Mouse (Mus musculus) layer of hippocampus, postnatal 36 days (tissue): Measurements from ENCODE around the gene Gm45837. TPM values are rescaled to one million over a fixed set of nuclear protein-coding genes. Genes with fewer than 3 reads are reported as not detected.

ENCODE experiments used
- DNase-seq, 2 experiments: peaks; one replicate each; pipeline ENCODE4 v3.0.0; 2022
- total RNA-seq, 2 experiments: library from RNA; stranded (reverse); gene quantifications; 2 replicates each; pipeline ENCODE4 v1.2.3; 2021

Gene Gm45837
- total RNA-seq, 2 experiments from 2014 or later: 3.0 TPM; not detected in 1

DNA sequence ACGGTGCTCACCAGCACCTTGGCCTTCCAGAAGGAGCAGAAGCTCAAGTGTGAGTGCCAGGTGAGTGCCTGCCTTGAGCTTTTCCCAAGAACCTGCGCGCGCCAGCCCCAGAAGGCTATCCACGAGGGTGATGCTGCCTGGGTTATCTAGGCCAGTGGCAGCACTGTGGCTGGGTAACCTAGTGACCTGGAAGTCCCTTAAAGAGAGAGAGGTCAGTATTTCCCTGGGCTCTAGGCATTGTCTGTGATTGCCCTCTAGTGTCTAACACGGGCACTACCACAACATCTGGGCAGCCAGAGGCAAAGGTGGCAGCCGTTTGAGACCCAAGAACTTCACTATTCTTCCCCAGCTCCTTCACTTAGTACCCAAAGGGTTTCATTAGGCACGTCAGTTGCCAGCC, 92.7 kb downstream of the Gm45837 start:
- DNase-seq: no peak

DNA sequence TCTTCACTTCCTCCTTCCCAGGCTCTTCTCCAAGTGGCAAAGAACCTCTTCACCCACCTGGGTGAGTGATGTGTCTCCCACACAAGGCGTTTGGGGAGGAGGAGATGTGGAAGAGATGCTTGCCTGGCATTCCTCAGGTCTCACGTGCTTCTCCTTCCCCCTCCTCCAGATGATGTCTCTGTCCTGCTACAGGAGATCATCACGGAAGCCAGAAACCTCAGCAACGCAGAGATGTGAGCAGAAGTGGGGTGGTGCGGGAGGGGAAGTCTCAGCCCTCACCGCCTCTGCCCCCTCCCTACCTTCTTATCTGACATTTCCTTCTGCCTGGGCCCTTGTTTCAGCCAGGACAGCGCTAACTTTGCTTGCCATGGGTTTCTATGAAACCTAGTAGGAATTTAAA, 93.1 kb downstream of the Gm45837 start:
- DNase-seq: no peak

DNA sequence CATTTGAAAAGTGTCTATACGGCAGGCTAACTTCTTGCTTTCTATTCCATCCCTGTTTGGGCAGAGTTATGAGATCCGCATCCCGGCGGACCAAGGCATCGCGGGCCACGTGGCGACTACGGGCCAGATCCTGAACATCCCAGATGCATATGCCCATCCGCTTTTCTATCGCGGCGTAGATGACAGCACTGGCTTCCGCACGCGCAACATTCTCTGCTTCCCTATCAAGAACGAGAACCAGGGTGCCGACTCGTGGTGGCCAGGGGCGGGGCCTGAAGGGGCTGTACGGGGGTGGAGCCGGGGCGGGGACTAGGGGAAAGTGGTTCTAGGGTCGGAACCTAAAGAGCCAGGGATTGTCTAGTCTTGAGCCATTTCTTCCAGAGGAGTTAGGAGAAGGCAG, 93.8 kb downstream of the Gm45837 start:
- no peak for DNase-seq

DNA sequence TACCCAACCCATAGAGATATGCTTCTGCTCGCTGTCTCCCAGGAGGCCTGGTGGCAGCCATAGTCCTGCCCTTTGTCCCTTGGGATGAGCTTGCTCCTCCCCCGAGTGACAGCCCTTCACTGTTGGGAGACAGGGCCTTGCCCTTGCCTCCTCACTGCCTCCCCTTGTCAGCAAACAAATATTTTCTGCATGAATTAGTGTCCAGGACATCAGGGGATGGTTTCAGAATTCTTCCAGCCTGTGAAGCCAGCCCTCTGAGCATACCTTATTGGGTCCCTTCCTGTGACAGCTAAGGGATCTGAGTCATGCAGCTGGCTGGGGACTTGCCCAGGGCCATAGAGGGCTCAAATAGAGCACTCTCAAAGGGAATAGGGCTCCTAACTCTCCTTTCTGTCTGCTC, 98.5 kb downstream of the Gm45837 start:
- DNase-seq: no peak

DNA sequence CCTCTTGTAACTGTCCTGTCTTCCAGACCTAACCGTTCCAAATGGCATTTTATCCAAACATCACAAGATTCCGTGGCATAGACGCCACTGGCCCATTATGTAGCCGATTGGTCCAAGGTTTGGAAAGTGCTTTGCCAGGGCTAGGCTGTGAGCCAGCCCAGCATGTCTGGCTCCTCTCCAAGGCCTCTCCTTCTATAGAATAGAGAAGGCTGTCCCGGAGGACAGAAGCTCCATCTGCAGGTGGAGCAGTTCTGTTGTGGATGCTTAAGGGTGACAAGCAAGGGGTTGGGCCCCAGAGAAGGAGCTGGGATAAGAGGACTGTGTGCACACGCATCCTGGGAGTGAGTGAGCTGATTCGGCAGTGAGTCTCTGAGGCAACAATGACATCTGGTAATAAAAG, 103.0 kb downstream of the Gm45837 start:
- no peak for DNase-seq

DNA sequence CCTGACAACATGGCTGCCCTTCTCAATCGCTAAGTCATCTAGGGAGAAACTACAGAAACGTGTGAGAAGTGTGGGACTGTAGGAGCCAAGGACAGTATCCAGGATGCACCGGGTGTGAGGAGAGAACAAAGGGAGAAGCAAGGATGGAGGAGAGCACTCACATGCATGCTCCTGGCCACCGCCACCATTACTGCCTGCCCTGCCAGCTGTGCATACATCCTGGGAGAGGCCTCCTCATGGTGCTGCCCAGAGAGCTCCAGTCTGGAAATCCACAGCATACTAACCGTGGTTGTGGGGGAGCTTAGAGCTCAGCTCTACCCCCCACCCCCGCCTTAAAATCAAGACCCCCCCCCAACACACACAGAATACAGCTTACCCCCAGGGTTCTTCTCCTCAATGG, 104.1 kb downstream of the Gm45837 start:
- DNase-seq: no peak

DNA sequence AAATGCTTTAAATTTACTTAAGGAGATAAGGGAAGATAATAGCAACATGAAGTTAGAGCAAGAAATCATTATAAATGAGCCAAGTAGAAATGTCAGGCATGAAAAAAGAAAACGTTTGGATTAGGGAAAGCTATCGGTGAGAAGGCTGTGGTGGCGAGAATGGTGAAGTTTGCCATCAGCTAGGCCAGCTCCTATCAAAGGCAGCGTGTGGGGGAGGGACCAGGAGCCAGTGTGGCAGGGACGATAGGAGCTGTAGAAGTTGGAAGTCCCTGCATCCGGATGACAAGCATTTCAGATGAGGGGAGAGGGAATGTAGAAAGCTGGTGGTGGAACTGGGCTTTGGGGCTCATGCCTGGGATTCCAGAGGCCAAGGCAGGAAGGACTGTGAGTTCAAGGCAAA, 104.6 kb downstream of the Gm45837 start:
- no peak for DNase-seq

DNA sequence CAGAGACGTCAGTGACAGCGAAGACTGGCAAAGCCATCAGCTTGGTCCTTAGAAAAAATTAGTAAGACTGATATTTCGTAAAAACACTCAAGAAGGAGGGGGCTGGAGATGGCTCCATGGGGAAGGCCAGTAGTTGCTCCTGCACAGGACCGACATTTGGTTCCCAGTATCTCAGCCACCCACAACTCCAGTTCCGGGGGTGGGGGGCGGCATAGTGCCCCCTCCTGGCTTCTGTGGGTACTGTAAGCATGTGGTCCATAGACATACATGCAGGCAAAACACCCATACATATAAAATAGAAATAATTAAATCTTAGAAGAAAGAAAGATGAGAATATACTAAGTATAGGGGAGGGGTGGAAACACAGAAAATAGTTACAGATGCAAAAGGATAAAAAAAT, 105.8 kb downstream of the Gm45837 start:
- DNase-seq: no peak

DNA sequence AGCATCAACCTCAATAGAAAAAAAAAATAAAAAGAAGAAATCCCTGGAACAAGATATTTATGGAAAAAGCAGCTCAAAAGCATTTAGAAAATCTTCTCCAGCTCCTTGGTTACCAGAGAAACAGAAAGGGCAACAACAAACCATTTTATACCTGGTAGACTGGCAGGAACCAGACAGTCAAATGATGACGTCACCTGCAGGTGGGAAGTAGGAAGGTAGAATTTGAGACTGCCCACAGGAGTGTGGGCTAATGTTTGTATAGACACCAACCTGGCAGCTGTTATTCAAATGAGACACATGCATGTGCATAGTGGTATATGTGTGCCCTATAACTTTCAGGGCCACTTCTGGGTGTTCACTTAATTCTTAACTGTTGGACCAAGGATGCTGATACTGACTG, 111.0 kb downstream of the Gm45837 start:
- no peak for DNase-seq

DNA sequence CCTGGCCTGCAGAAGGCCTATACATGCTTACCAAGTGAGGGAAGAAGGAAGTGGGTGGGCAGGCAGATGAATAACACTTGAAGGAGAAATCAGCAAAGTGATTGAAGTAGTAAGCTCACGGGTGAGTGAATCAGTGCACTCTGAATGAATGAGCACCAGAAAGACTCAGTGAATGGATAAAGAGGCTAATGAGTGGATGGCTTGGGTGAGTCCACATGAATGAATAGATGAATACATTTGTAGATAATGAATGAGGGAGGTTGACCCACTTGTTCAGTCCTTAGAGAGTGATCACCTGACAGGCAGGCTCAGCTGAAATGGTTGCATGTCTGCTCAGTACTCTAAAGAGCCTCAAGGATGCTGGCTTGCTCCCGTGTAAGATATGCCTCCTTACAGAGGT, 112.5 kb downstream of the Gm45837 start:
- no peak for DNase-seq

DNA sequence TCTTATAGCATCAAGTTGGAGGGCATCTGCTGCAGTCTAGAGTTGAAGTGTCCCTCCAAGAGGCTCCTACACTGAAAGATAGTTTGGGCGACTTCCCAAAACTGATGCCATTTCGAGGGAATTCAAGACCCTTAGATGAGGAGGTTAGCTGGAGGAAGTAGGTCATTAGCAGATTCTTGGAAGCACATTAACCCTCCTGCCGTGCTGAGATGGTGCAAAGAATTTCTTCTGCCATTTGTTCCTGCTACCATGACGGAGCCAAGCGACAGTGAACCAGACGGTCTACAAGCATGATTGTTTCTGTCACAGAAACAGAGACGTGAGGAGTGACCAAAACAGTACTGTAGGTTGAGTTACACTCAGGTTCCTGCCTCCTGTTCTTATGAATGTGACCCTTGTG, 115.8 kb downstream of the Gm45837 start:
- no peak for DNase-seq

DNA sequence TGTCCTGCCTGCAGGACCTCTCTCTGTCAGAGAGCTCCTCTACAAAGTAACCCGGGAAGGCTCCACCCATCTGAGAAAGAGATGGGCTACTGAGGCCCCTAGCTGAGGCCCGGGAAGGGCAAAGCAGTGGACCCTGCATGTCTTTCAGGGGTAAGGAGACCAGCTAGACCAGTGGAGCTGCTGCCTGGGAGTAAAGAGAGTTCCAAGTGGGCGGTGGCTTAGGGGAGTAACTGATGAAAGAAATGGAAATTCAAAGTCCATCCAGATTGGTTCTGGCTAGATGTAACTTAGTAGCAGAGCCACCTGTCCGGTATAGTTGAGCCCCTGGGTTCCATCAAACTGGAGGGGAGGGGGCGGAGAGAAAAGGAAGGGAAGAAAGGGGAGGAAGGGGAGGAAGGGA, 123.7 kb downstream of the Gm45837 start:
- DNase-seq: no peak

DNA sequence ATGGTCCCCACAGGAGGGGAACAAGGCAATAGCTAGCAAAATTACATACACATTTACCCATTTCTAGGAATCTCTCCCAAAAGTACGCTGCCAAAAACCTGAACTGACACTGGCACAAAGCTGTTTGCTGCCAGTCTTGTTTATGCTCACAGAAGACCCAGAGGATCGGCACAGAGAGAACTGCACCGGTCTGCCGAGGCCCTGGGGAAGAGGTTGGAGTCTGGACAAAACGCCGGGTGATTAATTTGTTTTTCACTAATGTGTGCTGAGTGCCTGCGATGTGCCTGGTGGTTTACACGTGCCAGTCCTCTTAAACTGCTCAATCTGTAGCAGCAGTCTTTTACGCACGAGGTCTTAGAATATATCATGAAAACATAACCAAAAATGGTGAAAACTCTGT, 124.4 kb downstream of the Gm45837 start:
- DNase-seq: no peak

DNA sequence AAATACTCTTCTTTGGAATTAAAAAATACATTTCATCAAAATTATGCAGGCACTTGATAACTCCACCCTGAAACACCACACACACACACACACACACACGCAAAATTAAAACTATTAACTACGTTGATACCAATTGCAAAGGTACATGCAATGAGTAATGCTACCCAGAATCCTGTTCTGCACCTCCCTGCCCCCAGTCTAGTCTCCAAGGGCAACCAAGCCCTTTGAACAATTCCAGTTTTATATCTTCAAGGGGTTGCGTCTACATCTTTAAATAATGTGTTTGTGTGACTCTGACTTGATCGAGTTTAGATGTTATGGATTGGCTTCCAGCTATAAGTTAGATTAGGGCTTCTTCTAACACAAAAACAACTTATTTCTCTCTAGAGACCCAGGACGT, 124.8 kb downstream of the Gm45837 start:
- no peak for DNase-seq

DNA sequence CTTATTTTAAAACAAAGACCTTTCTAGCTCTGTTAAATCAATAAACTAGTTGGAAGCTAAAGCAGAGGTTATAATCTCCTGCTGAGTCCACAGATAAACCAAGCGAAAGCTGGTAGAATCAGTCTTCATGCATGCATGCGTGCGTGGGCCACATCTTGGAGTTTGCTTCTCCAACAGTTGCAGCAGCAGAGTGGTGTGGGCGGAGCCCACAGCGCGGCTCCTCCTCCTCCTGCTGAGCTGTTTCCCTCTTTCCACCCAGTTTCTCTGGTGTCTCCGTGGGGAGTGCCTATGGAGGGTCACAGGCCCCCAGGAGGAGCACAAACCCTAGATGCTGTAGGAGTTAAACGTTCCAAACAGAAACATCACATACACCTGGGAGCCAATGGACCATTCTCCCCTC, 126.9 kb downstream of the Gm45837 start:
- DNase-seq: no peak

DNA sequence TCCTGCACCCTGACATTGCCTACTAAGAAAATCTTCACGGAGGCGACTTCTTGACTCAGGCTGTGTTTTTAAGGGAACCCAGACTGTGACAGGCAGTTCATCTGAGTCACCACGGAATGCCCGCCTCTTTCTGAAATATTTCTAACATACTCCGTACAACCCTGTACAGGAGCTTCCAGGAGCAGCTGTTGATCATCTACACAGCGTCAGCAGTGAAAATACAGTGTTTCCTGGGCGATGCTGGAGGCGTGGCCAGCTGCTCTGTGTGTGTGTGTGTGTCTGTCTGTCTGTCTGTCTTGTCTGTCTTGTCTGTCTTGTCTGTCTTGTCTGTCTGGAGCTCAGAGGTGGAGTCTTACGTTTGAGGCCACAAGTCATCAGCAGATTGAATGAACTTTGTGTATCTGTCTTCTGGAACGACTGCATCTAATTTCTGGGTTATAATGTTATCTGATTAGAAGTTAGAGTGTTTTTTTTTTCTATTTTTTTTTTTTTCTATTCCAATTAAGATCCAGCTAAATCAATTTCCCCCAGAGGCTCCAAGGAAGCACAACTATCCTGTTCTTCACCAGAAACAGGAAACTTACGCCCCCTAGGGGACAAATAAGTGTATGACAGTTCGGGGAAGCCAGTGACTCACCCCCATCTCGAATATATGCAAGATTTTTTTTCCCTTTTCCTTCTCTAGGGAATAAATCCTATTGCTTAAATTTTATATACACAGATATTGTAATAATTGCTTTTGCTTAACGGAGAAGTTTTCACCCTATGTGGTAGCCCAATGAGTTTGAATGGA, 127.7 kb downstream of the Gm45837 start:
- DNase-seq: peak in 1 of 2 experiments; percentile 53

DNA sequence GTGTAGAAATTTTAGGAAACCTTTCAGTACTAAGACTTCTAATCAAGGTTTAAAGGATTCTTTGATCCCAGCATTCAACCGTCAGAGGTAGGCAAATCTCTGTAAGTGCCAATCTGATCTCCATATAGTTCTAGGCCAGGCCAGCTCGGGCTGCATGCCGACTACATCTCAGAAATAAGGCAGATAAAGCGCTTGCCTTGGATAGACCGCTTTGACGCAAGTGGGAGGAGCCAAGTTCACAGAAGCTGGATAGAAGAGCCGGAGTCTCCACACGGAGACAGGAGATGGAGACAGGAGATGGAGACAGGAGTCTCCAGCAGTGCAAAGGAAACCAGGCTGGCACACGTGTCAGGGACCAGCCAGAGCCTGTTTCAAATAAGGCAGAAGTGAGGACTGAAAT, 129.1 kb downstream of the Gm45837 start:
- DNase-seq: no peak

DNA sequence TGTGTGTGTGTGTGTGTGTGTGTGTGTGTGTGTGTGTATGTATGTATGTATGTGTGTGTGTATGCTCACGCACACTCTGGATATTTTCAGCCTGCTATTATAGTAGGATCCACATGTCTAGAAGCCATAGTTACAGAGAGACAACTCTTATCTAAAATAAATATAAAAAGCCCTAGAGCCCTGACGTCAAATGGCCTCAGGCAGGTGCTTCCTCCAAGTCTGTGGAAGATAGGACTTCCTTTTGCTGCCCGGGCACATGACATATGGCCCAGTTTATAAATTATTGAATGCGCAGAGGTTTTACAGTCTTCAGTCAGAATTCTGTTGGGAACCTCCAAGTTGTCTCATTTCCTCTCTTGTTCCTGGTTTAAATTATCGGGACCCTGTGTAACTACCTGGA, 130.0 kb downstream of the Gm45837 start:
- no peak for DNase-seq

DNA sequence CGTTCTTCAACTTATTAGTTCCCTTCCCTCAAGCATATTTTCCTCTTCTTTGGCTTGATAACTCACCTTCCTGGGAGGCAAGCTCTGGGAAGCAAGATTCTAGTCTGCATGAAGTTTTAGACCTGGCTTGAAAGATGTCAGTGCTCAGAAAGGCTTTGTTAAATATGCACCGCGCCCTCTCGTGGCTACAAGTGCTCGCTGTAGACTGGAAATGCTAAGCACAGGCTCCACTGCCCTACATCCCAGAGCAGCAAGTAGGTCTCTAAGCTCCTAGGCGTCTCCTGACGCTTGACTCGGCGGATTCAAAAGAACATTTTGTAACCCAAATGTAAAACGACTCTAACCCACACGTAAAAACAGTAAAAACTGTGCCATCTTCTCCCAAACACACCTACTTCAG, 130.4 kb downstream of the Gm45837 start:
- peak; percentile 69 to 70 for DNase-seq

DNA sequence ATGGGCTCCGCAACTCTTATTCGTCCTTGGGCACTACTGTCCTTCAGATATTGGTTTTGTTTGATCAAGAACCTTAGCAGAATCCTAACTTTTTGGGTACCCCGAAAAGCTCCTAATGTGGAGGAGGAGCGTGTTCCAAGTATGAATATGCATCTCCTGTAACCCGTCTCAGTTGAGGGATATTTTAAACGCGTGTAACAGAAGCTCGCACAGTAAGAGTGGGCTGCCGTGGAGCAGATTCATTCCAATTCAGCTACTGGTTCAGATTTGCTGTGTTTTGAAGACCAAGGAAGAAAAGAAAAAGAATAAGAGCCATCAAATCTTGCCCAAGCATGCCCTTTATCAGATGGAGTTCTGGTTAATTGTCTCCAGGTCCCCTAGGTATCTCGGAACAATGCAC, 131.0 kb downstream of the Gm45837 start:
- no peak for DNase-seq

DNA sequence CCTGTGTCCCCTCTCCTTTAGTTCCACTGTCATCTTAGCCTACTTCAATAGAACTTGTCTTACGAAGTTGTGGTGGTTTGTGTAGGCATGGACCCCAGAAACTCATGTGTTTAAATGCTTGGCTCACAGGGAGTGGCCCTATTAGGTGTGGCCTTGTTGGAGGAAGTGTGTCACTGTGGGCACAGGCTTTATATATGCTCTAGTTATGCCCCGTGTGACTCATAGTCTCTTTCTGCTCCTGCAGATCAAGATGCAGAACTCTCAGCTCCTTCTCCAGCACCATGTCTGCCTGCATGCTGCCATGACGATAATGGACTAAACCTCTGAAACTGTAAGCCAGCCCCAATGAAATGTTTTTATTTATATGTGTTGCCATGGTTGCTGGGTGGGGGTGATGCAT, 137.0 kb downstream of the Gm45837 start:
- DNase-seq: no peak

DNA sequence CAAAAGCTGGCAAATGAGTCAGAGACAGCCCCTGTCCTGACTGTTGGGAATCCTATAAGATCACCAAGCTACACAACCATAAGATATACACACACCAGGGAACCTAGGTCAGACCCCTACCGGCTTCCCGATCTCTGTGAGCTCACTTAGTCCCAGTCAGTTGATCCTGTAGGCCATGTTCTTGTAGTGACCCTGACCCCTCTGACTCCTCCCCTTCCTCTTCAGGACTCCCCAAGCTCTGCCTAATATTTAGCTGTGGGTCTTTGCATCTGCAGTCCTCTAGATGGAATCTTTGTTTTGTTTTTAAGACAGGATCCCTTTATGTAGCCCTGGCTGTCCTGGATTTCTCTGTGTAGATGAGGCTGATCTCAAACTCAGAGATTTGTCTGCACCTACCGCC, 138.6 kb downstream of the Gm45837 start:
- no peak for DNase-seq

DNA sequence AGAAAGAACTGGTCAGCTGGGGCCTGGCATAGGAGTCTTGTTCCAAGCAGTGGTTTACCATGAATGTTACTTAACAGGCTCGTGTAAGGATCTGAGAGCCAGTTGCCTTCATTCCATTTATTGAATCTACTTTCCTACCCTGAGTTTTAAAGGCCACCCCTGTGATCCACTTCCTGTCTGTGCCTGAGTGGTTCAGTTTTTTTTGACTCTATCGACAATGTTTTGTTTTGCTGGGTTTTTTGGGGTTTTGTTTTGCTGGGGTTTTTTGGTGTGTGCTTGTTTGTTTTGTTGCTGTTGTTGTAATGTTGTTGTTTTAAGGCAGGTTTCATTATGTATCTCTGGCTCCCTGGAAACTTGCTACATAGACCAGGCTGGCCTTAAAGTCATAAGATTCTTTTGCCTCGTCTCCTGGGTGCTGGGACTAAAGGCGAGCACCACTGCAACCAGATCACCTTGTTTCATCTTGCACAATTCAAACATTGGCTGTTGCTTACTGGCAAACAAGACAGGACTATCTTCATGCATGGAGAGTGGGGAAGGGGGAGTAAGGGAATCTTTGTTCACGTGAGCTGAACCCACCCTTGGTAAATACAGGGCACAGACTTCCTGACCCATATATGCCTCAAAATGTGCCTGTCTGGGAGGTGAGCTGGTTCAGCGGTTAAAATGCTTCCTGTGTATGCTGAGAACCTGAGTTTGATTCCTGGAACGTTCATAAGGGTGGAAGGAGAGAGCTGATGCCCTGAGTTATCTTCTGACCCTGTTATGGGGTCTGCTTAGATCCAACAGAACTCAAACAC, 140.2 kb downstream of the Gm45837 start:
- no peak for DNase-seq

DNA sequence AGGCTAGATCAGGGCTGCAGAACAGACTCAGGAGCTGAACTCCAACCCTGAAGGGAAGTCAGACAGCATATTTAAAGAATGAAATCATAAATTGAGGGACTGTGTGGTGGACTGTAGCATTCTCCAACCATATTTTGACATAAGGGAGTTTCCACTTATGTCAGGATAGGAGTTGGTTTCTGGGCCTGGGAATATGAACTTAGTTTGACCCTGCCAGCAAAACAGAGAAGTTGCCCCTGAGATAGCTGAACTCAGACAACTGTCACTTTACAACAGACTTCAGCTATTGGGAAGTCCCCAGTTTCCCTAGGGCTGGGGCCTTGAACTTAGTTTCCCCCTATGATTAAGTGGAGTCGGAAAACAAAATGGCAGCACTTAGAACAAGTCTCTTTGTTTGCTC, 140.8 kb downstream of the Gm45837 start:
- no peak for DNase-seq
